Mouse (Mus musculus) monocyte, adult 2 months (primary cell): ENCODE measurements around the gene Rpia.
"Not testable (repeated sequence)": the region's sequence is repeated elsewhere in the genome, so short reads cannot be mapped to it uniquely, and the experiment has no call there.

Source experiments
- DNase-seq, 2 experiments: peaks; one replicate each; pipeline ENCODE4 v3.0.0; 2022; ENCODE audit warnings: low spot score in 2 of 2, low read depth in 1 of 2

Gene Rpia

GRCm38 (mm10) chr6:70791824-70792535 lies at the start of gene Rpia:
Rpia (minus strand) TSS chr6:70792232.
- peak; percentile 97 to 98 for DNase-seq

- DNase-seq: no peak
Observed at GRCm38 (mm10) chr6:70840281-70840680, 48.2 kb upstream of the Rpia start.

DNA sequence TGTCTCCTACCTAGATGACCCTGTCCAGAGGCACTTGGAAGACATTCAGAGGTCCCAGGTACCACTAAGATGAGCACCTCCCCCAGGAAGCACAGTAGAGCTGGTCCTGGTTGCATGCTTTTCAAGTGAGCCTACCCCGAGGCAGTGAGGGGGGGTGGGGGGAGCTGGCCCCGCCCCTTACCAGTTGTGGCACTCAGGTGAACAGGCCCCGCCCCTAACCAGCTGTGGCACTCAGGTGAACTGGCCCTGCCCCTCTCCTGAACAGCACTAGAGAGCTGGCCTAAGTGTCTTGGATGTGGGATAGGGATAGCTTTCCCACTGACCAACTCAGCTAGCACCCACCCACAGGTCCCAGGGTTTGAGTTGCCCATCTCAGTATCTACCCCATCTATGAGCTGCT lies 46.5 kb upstream of the Rpia start:
- DNase-seq: no peak

GRCm38 (mm10) chr6:70837297-70837696 lies 45.3 kb upstream of the Rpia start:
- DNase-seq: no peak

- DNase-seq: no peak
Observed at GRCm38 (mm10) chr6:70831179-70831839, 39.3 kb upstream of the Rpia start.

- no peak for DNase-seq
Observed at GRCm38 (mm10) chr6:70830552-70830951, 38.5 kb upstream of the Rpia start.

GRCm38 (mm10) chr6:70829451-70829850 lies 37.4 kb upstream of the Rpia start:
- no peak for DNase-seq

DNA sequence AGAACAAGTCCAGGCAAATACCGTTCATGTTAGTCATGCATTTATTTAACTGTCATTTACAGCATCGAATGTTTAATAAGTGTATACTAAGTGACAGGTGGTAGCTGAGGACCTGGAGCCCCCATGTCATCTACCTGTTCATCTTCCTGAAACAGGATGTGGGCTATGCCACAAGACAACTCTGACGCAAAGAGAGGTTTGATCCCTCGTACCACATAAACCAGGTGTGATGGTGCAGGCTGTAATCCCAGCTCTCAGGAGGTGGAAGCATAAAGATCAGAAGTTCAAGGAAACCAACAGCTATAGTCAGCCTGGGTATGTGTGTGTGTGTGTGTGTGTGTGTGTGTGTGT lies 32.9 kb upstream of the Rpia start:
- DNase-seq: no peak

- DNase-seq: peak in 1 of 2 experiments; percentile 48
Observed at GRCm38 (mm10) chr6:70824085-70824986, 32.3 kb upstream of the Rpia start.

GRCm38 (mm10) chr6:70823277-70823676 lies 31.2 kb upstream of the Rpia start:
- not testable (repeated sequence) for DNase-seq

DNA sequence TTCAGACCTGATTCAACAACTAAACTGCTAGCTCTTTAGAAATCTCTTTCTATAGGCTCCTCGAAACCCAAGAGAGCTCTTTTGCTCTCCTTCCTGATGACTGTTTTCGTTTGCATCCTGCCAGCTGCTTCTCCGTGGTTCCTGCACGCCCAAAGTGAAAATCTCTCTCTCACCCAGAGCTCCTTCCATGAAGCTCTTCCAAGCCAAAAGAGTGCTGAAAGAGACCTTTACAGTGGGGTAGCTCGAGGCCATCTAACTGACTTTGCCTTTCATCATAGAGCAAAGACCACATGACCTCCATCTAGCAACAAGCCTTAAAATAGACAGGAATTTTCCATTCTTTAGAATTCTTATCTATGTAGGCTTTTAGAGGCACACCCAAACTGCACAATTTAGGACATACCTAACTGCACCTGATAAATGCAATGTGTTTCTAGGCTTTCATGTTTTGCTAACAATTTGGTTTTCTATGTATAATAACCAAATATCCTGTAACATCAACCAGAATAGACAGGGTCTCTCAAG lies 30.4 kb upstream of the Rpia start:
- DNase-seq: no peak

- no peak for DNase-seq
Observed at GRCm38 (mm10) chr6:70821566-70821965, 29.5 kb upstream of the Rpia start.

DNA sequence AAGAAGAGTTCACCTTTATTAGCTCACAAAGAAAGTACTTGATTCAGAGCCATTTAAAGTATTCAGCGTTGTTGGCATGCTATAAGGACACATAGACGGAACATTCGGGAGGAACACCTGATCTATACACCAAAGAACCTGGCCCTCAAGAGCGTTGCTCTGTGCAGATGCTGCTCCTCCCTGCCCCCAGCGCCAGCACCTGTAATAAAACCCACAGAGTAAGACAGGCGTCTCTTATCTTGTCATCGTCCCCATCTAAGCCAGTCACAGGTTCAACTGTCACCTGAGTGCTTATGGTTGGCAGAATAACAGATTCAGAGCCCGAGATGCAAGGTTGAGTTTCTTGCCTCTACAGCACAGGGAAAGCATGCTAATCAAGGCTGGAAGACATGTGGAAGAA lies 23.4 kb upstream of the Rpia start:
- no peak for DNase-seq

DNA sequence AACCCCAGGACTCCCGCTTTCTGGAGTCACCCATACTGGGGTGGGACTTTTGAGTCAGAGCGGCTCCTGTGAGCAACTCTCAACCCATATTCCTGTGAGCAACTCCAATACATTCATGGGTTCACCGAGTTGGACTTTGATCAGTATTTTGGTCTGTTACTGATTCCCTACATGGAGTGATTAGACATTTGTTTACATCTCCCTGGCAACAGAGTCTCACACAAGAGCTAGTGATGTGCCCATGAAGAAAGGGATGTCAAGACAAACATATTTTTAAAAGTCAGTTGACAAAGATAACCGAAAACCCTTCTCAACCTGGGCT lies 22.6 kb upstream of the Rpia start:
- no peak for DNase-seq

DNA sequence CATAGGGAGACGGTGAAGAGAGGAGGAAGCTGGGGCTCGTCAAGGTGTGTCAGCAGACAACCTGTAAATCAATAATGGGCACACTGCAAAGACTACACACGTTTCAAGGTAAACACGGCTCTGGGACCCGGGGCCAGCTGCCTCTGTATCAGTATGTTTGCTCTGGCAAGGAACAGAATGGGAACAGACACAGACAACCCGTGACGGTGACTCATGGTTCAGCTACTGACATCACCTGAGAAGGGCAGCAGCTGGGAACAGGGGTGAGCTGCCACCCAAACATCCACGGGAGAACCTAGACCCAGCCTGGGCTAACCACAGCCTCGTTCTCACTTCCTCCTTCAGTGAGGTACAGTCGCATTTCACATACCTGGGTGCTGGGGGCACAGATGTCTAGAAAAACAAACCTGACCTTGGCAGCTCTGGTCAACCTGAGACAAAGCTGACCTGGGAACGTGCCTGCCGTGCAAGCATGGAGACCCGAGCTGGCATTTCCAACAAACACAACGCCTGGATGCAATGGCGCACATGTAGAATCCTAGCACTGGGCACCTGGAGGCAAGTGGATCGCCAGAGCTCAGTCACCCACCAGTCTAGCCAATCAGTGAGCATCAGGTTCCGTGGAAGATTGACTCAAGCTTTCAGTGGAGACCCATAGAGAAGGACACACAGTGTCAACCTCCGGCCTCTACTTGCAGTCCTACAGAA lies 22.0 kb upstream of the Rpia start:
- DNase-seq: no peak

DNA sequence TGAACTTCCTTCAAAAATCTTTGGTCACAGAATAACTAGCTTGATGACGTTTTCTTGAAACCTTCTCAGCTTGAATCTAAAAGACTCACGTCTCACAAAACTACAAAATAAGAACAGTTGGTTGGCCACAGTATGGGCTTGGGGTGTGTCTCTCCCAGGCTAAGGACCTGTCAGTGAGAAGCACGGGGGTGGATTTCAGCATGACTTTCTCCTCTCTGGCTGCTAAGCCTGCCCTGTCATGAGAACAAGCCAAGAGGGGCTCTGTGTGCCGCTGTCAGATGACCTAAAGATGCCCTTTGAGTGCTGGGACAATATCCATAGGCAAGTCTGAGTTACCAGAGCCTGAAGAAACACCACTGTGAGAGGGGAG lies 20.5 kb upstream of the Rpia start:
- DNase-seq: no peak

- peak in 1 of 2 experiments; percentile 66 for DNase-seq
Observed at GRCm38 (mm10) chr6:70811557-70812525, 19.8 kb upstream of the Rpia start.

GRCm38 (mm10) chr6:70810524-70810923 lies 18.5 kb upstream of the Rpia start:
- no peak for DNase-seq

DNA sequence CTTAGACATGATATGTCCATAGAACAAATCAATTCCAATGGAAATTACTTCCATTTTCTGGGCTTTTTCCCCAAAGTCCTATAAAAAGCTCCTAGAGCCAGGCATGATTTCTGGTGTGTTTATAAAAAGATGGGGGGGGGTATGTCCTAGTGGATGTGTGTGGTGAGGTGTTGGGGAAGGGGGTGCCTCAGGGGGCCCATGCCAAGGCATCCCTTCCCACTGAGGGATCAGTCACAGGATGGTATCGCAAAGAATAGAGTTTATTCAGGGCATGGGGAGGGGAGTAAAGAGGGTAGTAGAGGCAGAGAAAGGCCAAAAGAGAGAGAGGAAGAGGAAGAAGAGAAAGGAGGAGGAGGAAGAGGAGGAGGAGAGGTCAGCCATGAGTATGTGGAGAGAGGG lies 14.5 kb upstream of the Rpia start:
- no peak for DNase-seq
